Mouse (Mus musculus) effector memory CD4-positive, alpha-beta T cell, adult 7 months (primary cell): ENCODE measurements around the gene Larp4b. TPM values are rescaled to one million over a fixed set of nuclear protein-coding genes. Genes with fewer than 3 reads are reported as not detected.

Source experiments
- polyA plus RNA-seq: library from polyadenylated mRNA; unstranded; fragments of 100-300 nt; shearing (Covaris generic); gene quantifications from one replicate; pipeline ENCODE4 v1.2.1, GENCODE M21; 2017

Larp4b gene
- polyA plus RNA-seq = 64.0 TPM

GRCm38 (mm10) chr13:9093316-9094155 lies at the start of gene Larp4b:
Gene Larp4b, plus strand, starts transcription at chr13:9093881.

Other genes with a start within 250 kb of the Larp4b start
- gene Wdr37, start 222.0 kb upstream of the Larp4b start, polyA plus RNA-seq = 51.9 TPM
- 39.4 TPM for gene Idi1, start 208.4 kb upstream of the Larp4b start, polyA plus RNA-seq
- not detected for gene Gm9745, start 145.7 kb upstream of the Larp4b start, polyA plus RNA-seq
- not detected for gene Idi2, start 141.0 kb upstream of the Larp4b start, polyA plus RNA-seq
- gene Gtpbp4, start 97.8 kb upstream of the Larp4b start, polyA plus RNA-seq = 102 TPM
- 0.12 TPM for gene Dip2c, start 182.6 kb downstream of the Larp4b start, polyA plus RNA-seq